Mouse (Mus musculus): ENCODE data around the gene Ttll2. TPM values are rescaled to one million over a fixed set of nuclear protein-coding genes. Genes with fewer than 3 reads are reported as not detected.

Ttll2 gene
- 0.10 TPM in 1 of 2 replicates, not detected in the other for polyA plus RNA-seq (2012; rRNA removed)

DNA sequence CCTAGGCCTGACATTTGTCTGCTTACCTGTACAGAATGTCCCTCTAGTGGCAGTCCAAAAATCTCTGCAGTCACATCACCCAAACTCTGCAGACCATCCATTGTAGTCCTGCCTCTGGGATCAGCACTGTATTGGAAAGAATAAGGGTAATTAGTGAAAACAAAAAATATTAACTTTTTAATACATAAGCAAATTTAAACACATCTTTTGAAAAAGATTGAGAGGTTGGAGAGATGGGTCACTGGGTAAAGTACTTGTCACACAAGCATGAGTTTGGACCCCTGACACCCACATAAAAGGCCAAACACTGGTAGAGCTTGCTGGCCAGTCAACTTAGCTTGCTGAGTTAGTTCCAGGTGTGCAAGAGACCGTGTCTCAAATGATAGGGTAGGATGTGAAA lies at the start of gene Ttll2:
Gene Ttll2 (minus strand): TSS at position 101 of the 400 bp plus-strand sequence.

DNA sequence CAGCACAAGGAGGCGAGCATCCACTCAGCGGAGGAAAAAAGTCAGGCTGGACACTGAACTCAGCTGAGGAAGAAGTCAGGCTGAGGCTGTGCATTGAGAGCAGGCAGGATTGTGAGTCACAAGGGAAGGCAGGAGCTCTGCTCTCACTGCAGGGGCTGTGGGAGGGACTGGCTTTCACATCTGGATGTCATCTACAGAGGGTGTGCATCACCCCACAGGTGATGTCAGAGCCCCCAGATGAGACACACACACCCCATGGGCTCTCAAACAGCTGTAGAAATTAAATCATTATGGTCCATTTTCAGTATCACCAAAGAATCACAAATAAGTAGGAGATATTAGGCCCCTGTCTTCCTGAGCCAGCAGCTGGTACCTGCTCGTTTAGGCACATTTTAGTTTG lies 32.9 kb upstream of the Ttll2 start, which contains the start of gene Unc93a2:
Gene Unc93a2 (minus strand): TSS at position 101 of the 400 bp plus-strand sequence.

DNA sequence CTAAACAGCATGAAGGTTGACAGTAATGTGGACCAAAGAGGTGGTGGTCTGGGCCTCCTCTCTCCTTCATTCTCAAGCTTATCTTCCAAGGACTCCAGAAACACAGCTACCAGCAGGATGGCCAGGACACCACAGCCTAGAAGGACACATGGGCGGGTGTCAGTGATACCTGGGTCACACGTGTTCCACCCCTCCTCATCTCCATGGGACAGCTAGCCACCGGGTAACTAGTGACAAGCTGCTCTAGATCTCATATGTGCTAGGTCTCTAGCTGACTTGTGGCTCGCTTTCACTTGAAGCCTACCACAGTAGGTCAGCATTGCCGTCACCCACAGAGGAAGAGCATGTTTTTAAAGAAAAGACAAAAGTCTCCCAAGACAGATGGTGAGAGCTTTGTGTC lies 19.4 kb upstream of the Ttll2 start, which contains the start of gene Gm49630:
Gene Gm49630 (minus strand): TSS at position 101 of the 400 bp plus-strand sequence.

DNA sequence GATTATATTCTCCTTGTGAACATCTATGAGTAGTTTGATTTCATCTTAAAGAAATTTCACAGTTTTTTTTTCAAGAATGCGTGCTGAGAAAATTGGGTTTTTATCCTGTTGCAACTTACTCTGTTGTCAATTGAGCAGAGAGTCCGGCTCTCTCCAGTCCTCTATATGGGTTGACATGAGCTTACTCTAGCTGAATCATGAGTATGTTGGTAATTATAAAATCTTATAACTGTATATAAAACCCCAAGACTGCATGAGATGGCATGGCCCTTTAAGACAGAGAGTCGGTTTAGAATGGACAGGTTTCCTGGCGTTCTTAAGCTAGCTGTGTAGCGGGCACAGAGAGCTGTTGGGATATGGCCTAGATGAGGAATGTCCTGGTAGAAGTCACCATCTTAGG lies 28.1 kb downstream of the Ttll2 start, which contains the start of gene Tcp10a:
Gene Tcp10a (plus strand): TSS at position 301 of the 400 bp plus-strand sequence.

Other genes with a start within 250 kb of the Ttll2 start
- 2.3 and 2.5 TPM in 2 replicates for gene Rps6ka2, start 182.6 kb downstream of the Ttll2 start, polyA plus RNA-seq (2012; rRNA removed)
- gene Tcp10a, start 28.1 kb downstream of the Ttll2 start, polyA plus RNA-seq (2012; rRNA removed) = not detected in 2 replicates
- gene Gm49630, start 19.3 kb upstream of the Ttll2 start, polyA plus RNA-seq (2012; rRNA removed) = 0.32 TPM in 1 of 2 replicates, not detected in the other
- gene Unc93a2, start 32.8 kb upstream of the Ttll2 start, polyA plus RNA-seq (2012; rRNA removed) = 0.17 and 0.48 TPM in 2 replicates